Mouse (Mus musculus) cortical plate, adult 2 months (tissue): ENCODE results near the gene Scap.

ENCODE experiments used
- CTCF ChIP-seq: fragments of 200-500 bp; IDR thresholded peaks from 2 replicates; pipeline ENCODE4 v1.5.1; 2011; ENCODE audit warnings: mild to moderate bottlenecking, control low read depth, low read length; ENCODE audit not compliant: insufficient read depth; ENCODE audit errors: extremely low read depth
- POLR2A ChIP-seq: fragments of 200-500 bp; IDR thresholded peaks from 2 replicates; pipeline ENCODE4 v1.6.1; 2011; ENCODE audit warnings: mild to moderate bottlenecking, low read length, control low read depth; ENCODE audit not compliant: insufficient read depth; ENCODE audit errors: extremely low read depth

DNA sequence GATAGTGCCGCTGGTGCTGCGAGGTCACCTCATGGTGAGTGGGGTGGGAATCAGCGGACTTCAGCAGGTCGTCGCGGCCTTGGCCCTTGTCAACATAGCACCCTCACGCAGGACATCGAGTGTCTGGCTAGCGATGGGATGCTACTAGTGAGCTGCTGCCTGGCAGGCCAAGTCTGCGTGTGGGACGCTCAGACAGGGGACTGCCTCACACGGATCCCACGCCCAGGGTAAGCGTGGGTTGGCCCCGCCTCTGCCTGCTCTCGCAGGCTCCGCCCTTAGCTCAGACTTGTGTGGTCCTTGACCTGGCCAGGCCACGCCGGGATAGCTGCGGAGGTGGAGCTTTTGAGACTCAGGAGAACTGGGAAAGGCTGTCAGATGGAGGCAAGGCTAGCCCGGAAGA lies 47.6 kb downstream of the Scap start:
- no peak for TF ChIP-seq CTCF
- no peak for TF ChIP-seq POLR2A
